8 mouse cellular contexts compared by ENCODE assay signal in the genomic region with DNA sequence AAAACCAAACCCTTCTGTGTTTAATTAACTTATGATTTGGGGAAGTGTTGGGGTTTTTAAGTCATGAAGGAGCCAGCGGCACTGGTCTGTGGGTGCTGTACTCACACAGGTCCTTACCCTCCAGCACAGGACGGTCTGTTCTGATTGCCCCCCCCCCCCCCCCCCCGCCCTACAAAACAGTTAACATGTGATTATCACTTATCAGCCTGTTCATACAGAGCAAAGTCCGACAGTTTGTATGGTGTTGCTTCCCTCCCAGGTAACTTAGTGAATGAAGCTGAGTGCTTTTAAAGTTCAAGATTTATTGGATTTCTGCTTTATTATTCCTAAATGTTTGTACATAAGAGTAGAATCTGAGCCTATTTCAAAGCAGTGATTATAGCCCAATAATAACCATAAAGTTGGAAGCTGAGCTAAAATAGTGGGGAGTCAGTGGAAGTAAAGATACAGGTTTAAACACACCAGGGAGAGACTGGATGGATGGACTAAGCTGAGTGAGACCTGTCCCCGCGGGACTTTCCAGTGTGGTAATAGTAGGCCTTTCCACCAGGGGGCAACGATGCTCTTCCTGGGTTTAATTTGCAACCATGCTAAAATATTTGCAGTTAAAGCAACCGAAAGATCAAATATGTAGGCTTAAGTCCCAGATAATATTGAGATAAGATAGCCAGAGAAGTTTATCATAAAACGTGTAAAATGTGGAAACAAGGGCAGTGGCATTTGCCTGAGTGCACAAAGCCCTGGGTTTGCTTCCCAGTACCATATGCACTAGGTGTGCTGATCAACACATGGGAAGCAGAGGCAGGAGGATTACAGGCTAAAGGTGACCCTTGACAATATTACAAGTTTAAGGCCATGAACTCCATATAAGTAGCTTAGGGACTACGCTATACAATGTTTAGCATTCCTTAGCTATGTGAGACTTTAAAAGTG. TPM values are rescaled to one million over a fixed set of nuclear protein-coding genes. Genes with fewer than 3 reads are reported as not detected.
A peak's percentile ranks its signal among the peaks of the same experiment; 100 is the strongest.
DNase-seq lines count a peak whose midpoint lies in the region; ATAC-seq and TF ChIP-seq lines count a peak whose summit lies in the region.

No protein-coding gene starts in this region.

- no peak overlapping the region for H3K4me3 ChIP-seq in cortical plate, adult 2 months (ENCODE audit: insufficient read depth, low read length)

- peak; percentile 74 for TF ChIP-seq CTCF in cortical plate, adult 2 months (IDR thresholded peaks at IDR 0.05; ENCODE audit: extremely low read depth, insufficient read depth, low read length)

- no peak for DNase-seq in frontal cortex, postnatal 10 days (ENCODE audit: low spot score in 2 of 2)
- DNase-seq in right cerebral cortex, postnatal 4 days: peak; percentile 31
- no peak for DNase-seq in right cerebral cortex, adult 18-20 months
- peak; percentile 57 for DNase-seq in lung, postnatal 10 days
- DNase-seq in layer of hippocampus, adult 11-12 months (ENCODE audit: low spot score): no peak

- H3K4me1 ChIP-seq in cortical plate, adult 2 months (ENCODE audit: control insufficient read depth, insufficient read depth, low read length): no peaks in the 10 kb centered on the region; the same call in 1 of the 2 replicates

- no peak for TF ChIP-seq POLR2A in cortical plate, adult 2 months (IDR thresholded peaks at IDR 0.05; ENCODE audit: extremely low read depth, insufficient read depth, low read length)

- 0 out of 2 replicates have a peak, but pooled peaks have one; percentile 50 for ATAC-seq in frontal cortex, adult (ENCODE audit: low TSS enrichment)
- no peak for ATAC-seq in erythroid progenitor cell, adult 5-6 weeks (replicated peaks; ENCODE audit: low FRiP score, poor library complexity, severe bottlenecking)

- no peak overlapping the region for H3K27ac ChIP-seq in cortical plate, adult 2 months (ENCODE audit: insufficient read depth, low read length)

RNA-seq across cellular contexts. Expression of a gene that starts 11.1 kb away (rescaled TPM):
- polyA plus RNA-seq in cortical plate, adult 2 months (2012; rRNA removed): 75.7 and 84.8 TPM in 2 replicates
- total RNA-seq in erythroid progenitor cell, adult 5-6 weeks (2015; ENCODE audit: low replicate concordance): 53.3 and 91.8 TPM in 2 replicates
- total RNA-seq in erythroid progenitor cell, adult 5-6 weeks (2017; ENCODE audit: low replicate concordance): 37.4 and 51.5 TPM in 2 replicates

RNA-seq across cellular contexts. Expression of a gene that starts 11.2 kb away (rescaled TPM):
- 14.2 and 14.6 TPM in 2 replicates for polyA plus RNA-seq in cortical plate, adult 2 months (2012; rRNA removed)
- total RNA-seq in erythroid progenitor cell, adult 5-6 weeks (2015; ENCODE audit: low replicate concordance): 6.3 TPM in 1 of 2 replicates, not detected in the other
- 2.4 and 4.3 TPM in 2 replicates for total RNA-seq in erythroid progenitor cell, adult 5-6 weeks (2017; ENCODE audit: low replicate concordance)

Comparison
In these comparisons a context has a peak if more than half of its experiments do, and no peak if none do; other contexts are left out.
1. DNase-seq: peak in right cerebral cortex, postnatal 4 days (single experiment) and lung, postnatal 10 days (single experiment); none in frontal cortex, postnatal 10 days (0 of 2), right cerebral cortex, adult 18-20 months (single experiment) and layer of hippocampus, adult 11-12 months (single experiment).